Comparison of ENCODE assay signal across 8 mouse cellular contexts in the genomic region with DNA sequence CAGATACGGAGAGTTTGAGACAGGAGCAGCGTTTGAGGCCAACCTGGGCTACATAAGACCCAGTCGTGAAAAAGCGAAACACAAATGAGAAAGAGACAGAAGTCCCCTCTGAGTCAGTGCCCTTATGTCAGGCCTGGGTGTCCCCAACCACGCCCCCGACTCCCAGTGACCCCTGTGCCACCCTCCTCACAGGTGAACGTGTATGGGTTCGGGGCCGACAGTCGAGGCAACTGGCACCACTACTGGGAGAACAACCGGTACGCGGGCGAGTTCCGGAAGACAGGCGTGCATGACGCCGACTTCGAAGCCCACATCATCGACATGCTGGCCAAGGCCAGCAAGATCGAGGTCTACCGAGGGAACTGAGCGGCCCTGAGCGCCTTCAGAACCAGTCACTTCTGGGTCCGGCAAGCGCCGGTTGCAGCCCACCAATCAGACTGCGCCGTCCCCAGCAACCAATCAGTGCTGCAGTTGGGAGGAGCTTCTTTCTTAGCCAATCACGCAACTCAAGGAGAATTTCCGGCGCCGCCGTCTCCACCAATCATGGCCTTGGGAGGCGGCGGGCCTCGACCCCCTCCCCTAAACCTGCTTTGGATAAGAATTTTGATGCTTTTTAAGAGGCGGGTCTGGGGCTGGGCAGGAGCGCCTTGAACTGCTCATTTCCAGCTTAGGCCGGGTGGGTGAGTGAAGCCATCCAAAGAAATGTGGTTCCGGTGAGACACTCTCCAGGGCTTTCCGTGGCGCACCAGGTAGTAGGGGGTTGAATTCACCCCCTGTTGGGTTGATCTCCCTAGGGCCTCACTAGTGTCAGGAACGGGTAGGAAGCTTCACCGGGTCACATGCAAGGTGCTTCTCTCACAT. TPM values are rescaled to one million over a fixed set of nuclear protein-coding genes. Genes with fewer than 3 reads are reported as not detected.
DNase-seq lines count a peak whose midpoint lies in the region; ATAC-seq and TF ChIP-seq lines count a peak whose summit lies in the region.

No protein-coding gene starts in this region.

- no peaks in the 10 kb centered on the region for H3K9me3 ChIP-seq in forebrain, embryonic 14.5 days (replicated peaks; ENCODE audit: control insufficient read depth, low read length)
- H3K9me3 ChIP-seq in heart, postnatal 0 days (replicated peaks; ENCODE audit: control insufficient read depth, low read length): no peaks in the 10 kb centered on the region
- H3K9me3 ChIP-seq in liver, embryonic 12.5 days (replicated peaks): no peaks in the 10 kb centered on the region

- no peak overlapping the region for H3ac ChIP-seq in myocyte (ENCODE audit: control insufficient read depth, insufficient read length)

- peaks cover 28% of the 10 kb centered on the region for H3K36me3 ChIP-seq in forebrain, embryonic 14.5 days (ENCODE audit: control insufficient read depth, insufficient read depth, low read length)
- H3K36me3 ChIP-seq in heart, postnatal 0 days (replicated peaks; ENCODE audit: control insufficient read depth, insufficient read depth, low read length): peaks cover 20% of the 10 kb centered on the region
- peaks cover 99% of the 10 kb centered on the region for H3K36me3 ChIP-seq in liver, embryonic 12.5 days
- H3K36me3 ChIP-seq in myocyte (ENCODE audit: control insufficient read depth, insufficient read depth): peaks cover 56% of the 10 kb centered on the region

- peak overlapping the region; percentile 82 for H3K4me2 ChIP-seq in forebrain, embryonic 14.5 days (ENCODE audit: low read length)
- peak overlapping the region; percentile 88 for H3K4me2 ChIP-seq in heart, postnatal 0 days (ENCODE audit: low read depth, low read length)
- H3K4me2 ChIP-seq in liver, embryonic 12.5 days: peak overlapping the region; percentile 89
- no peak overlapping the region for H3K4me2 ChIP-seq in myocyte (ENCODE audit: low read depth)

- peak overlapping the region; percentile 66 for H3K9ac ChIP-seq in forebrain, embryonic 14.5 days (ENCODE audit: low read length)
- H3K9ac ChIP-seq in heart, postnatal 0 days (replicated peaks; ENCODE audit: low read depth, low read length): peak overlapping the region; percentile 44
- peak overlapping the region; percentile 73 for H3K9ac ChIP-seq in liver, embryonic 12.5 days

- H3K4me1 ChIP-seq in forebrain, embryonic 14.5 days (ENCODE audit: control insufficient read depth, insufficient read depth, low read length): no peaks in the 10 kb centered on the region; the same call in 1 of the 2 replicates
- H3K4me1 ChIP-seq in heart, postnatal 0 days (ENCODE audit: control insufficient read depth, insufficient read depth): peaks cover 21% of the 10 kb centered on the region
- H3K4me1 ChIP-seq in liver, embryonic 12.5 days: peaks cover 35% of the 10 kb centered on the region

- TF ChIP-seq CTCF in heart, postnatal 0 days (IDR thresholded peaks at IDR 0.05; ENCODE audit: low read depth): no peak

- peak; percentile 26; the same call in 1 of the 2 replicates for TF ChIP-seq EP300 in heart, postnatal 0 days (IDR thresholded peaks at IDR 0.05; ENCODE audit: low read depth)

- WGBS in forebrain, embryonic 14.5 days: 5% methylated on average over 45 of the region's 45 CpGs
- WGBS in heart, postnatal 0 days: 7% methylated on average over 45 of the region's 45 CpGs
- 5% methylated on average over 45 of the region's 45 CpGs for WGBS in liver, embryonic 12.5 days (ENCODE audit: insufficient replicate concordance)

- DNase-seq in cerebellum, adult 11 months: peak; percentile 53
- DNase-seq in forebrain, embryonic 14.5 days (ENCODE audit: low spot score): peak; percentile 98
- peak; percentile 95 for DNase-seq in heart, postnatal 0 days (ENCODE audit: low spot score)
- DNase-seq in kidney, postnatal 25 days: peak; percentile 91 to 96
- peak; percentile 90 to 91 for DNase-seq in spleen, postnatal 36 days (ENCODE audit: low spot score in 2 of 2)

- no peaks in the 10 kb centered on the region for H3K79me2 ChIP-seq in myocyte (ENCODE audit: control insufficient read depth, insufficient read depth)

- no peak overlapping the region for H3K27ac ChIP-seq in forebrain, embryonic 14.5 days (ENCODE audit: low read depth, low read length)
- peak overlapping the region; percentile 49; the same call in 1 of the 2 replicates for H3K27ac ChIP-seq in heart, postnatal 0 days (ENCODE audit: low read depth)
- peak overlapping the region; percentile 66 for H3K27ac ChIP-seq in liver, embryonic 12.5 days

- TF ChIP-seq POLR2A in myocyte (IDR thresholded peaks at IDR 0.05; ENCODE audit: insufficient read length, low read depth): no peak

- H3K27me3 ChIP-seq in forebrain, embryonic 14.5 days (replicated peaks; ENCODE audit: control insufficient read depth, insufficient read depth, low read length): no peaks in the 10 kb centered on the region
- no peaks in the 10 kb centered on the region for H3K27me3 ChIP-seq in heart, postnatal 0 days (ENCODE audit: control insufficient read depth, insufficient read depth, low read length)
- H3K27me3 ChIP-seq in liver, embryonic 12.5 days (replicated peaks): no peaks in the 10 kb centered on the region
- H3K27me3 ChIP-seq in myocyte (ENCODE audit: control insufficient read depth, insufficient read depth, insufficient read length): no peaks in the 10 kb centered on the region

- H3K4me3 ChIP-seq in forebrain, embryonic 14.5 days (ENCODE audit: low read depth, low read length): peak overlapping the region; percentile 45
- peak overlapping the region; percentile 62 for H3K4me3 ChIP-seq in heart, postnatal 0 days (ENCODE audit: low read depth, low read length)
- peak overlapping the region; percentile 62 for H3K4me3 ChIP-seq in liver, embryonic 12.5 days
- no peak overlapping the region for H3K4me3 ChIP-seq in myocyte

- peak; percentile 98 for ATAC-seq in CD4-positive, CD25-positive, alpha-beta regulatory T cell, adult 4 months
- ATAC-seq in forebrain, embryonic 14.5 days: peak; percentile 98
- ATAC-seq in heart, postnatal 0 days (ENCODE audit: insufficient read depth, low read depth): peak; percentile 87
- peak; percentile 93 for ATAC-seq in liver, embryonic 12.5 days

TF ChIP-seq in myocyte, 11 proteins besides CTCF, POLR2A, EP300 and RAD21:
- peak; percentile 26 for TF ChIP-seq POLR2AphosphoS2 (IDR thresholded peaks at IDR 0.05; ENCODE audit: insufficient read length, low read depth)
- TF ChIP-seq TCF12 (IDR thresholded peaks at IDR 0.05; ENCODE audit: insufficient read depth, poor library complexity, severe bottlenecking): no peak

RNA-seq across cellular contexts. Expression of a gene that starts 27.5 kb away (rescaled TPM):
- 10 to 100 TPM; 13.8 to 13.9 TPM for polyA plus RNA-seq in CD4-positive, CD25-positive, alpha-beta regulatory T cell, adult 4 months (2017; shearing (Covaris generic))
- 15.8 and 16.7 TPM in 2 replicates for polyA plus RNA-seq in forebrain, embryonic 14.5 days (2014; fragmentation: Nextera tagmentation; extraction: Ambion mirVana)
- 19.8 and 28.4 TPM in 2 replicates for total RNA-seq in heart, postnatal 0 days (2014; rRNA removed; ENCODE audit: low replicate concordance)
- polyA plus RNA-seq in heart, postnatal 0 days (2015; fragmentation: Nextera tagmentation; extraction: Ambion mirVana): 5.6 and 6.0 TPM in 2 replicates
- polyA plus RNA-seq in liver, embryonic 12.5 days (2016; fragmentation: Nextera tagmentation; extraction: Ambion mirVana): 15.3 TPM in 2 replicates
- polyA plus RNA-seq in myocyte (2012; fragmentation: generic; extraction: Trizol): 32.5 TPM

RNA-seq across cellular contexts. Expression of a gene that starts 50.4 kb away (rescaled TPM):
- 10 to 100 TPM in 1 of 2 experiments, 1 to 10 TPM in 1; 7.5 to 12.4 TPM for polyA plus RNA-seq in CD4-positive, CD25-positive, alpha-beta regulatory T cell, adult 4 months (2017; shearing (Covaris generic))
- polyA plus RNA-seq in forebrain, embryonic 14.5 days (2014; fragmentation: Nextera tagmentation; extraction: Ambion mirVana): 12.5 and 16.1 TPM in 2 replicates
- 9.9 and 15.8 TPM in 2 replicates for total RNA-seq in heart, postnatal 0 days (2014; rRNA removed; ENCODE audit: low replicate concordance)
- polyA plus RNA-seq in heart, postnatal 0 days (2015; fragmentation: Nextera tagmentation; extraction: Ambion mirVana): 11.3 and 12.6 TPM in 2 replicates
- 36.7 and 40.3 TPM in 2 replicates for polyA plus RNA-seq in liver, embryonic 12.5 days (2016; fragmentation: Nextera tagmentation; extraction: Ambion mirVana)
- 39.7 TPM for polyA plus RNA-seq in myocyte (2012; fragmentation: generic; extraction: Trizol)
